Mouse (Mus musculus) forebrain, embryonic 14.5 days (tissue): Measurements from ENCODE around the gene Rnasel. TPM values are rescaled to one million over a fixed set of nuclear protein-coding genes. Genes with fewer than 3 reads are reported as not detected.
A peak's percentile ranks its signal among the peaks of the same experiment; 100 is the strongest.

Experiments
- ATAC-seq: fragments of 200-750 bp; cut with Nextera tagmentation; 2 replicates; pipeline ENCODE4 v1.8.0; 2017; ENCODE audit warnings: mild to moderate bottlenecking, moderate library complexity
- DNase-seq: peaks from one replicate; pipeline ENCODE4 v3.0.0-alpha.2; 2015; ENCODE audit warnings: low spot score
- H3K27ac ChIP-seq: fragments of 300-500 bp; sonication (generic); 2 replicates; pipeline ENCODE4 v1.5.1; 2014; ENCODE audit warnings: low read depth, mild to moderate bottlenecking, control low read depth, low read length, moderate library complexity
- H3K27me3 ChIP-seq: fragments of 300-500 bp; sonication (generic); replicated peaks from 2 replicates; pipeline ENCODE4 v1.6.1; 2014; ENCODE audit warnings: low read length, control low read depth, mixed read lengths; ENCODE audit not compliant: control insufficient read depth, insufficient read depth
- H3K36me3 ChIP-seq: fragments of 300-500 bp; sonication (generic); 2 replicates; pipeline ENCODE4 v1.6.1; 2014; ENCODE audit warnings: low read length, control low read depth; ENCODE audit not compliant: control insufficient read depth, insufficient read depth
- H3K4me1 ChIP-seq: fragments of 300-500 bp; sonication (generic); 2 replicates; pipeline ENCODE4 v1.6.1; 2014; ENCODE audit warnings: antibody characterized with exemption, low read length, control low read depth; ENCODE audit not compliant: control insufficient read depth, insufficient read depth
- H3K4me2 ChIP-seq: fragments of 300-500 bp; sonication (generic); 2 replicates; pipeline ENCODE4 v1.6.1; 2014; ENCODE audit warnings: mild to moderate bottlenecking, control low read depth, low read length
- H3K4me3 ChIP-seq: fragments of 300-500 bp; sonication (generic); 2 replicates; pipeline ENCODE4 v1.5.1; 2014; ENCODE audit warnings: low read depth, low read length, control low read depth
- H3K9ac ChIP-seq: fragments of 300-500 bp; sonication (generic); 2 replicates; pipeline ENCODE4 v1.6.1; 2014; ENCODE audit warnings: mild to moderate bottlenecking, low read length, control low read depth, moderate library complexity
- H3K9me3 ChIP-seq: fragments of 300-500 bp; sonication (generic); replicated peaks from 2 replicates; pipeline ENCODE4 v1.6.1; 2016; ENCODE audit warnings: low read length, control low read depth, mixed read lengths; ENCODE audit not compliant: control insufficient read depth
- WGBS: fragments of 180-500 bp; shearing (Covaris S2); extraction: QIAGEN DNeasy Blood & Tissue Kit; methylation state at CpG from one replicate; pipeline ENCODE4 v1.1.7; 2014; 5-methylcytosine and 5-hydroxymethylcytosine counted together
- polyA plus RNA-seq: library from polyadenylated mRNA; unstranded; fragments of >200 nt; fragmentation: Nextera tagmentation; extraction: Ambion mirVana; gene quantifications from 2 replicates; pipeline ENCODE4 v1.2.1, GENCODE M21; 2014

The Rnasel gene
- polyA plus RNA-seq, 1 experiment from 2014 or later, result 29.9 TPM

GRCm38 (mm10) chr1:153708626-153709025 is 40.6 kb upstream of the Rnasel start:
- H3K4me3 ChIP-seq, result no peak overlapping the region
- H3K27ac ChIP-seq, result no peak overlapping the region
- H3K9ac ChIP-seq, result no peak overlapping the region
- DNase-seq (no peak), ATAC-seq (no peak)
- no peaks in the 10 kb centered on the region for H3K27me3 ChIP-seq
- H3K4me1 ChIP-seq, result peaks cover 7% of the 10 kb centered on the region
- H3K36me3 ChIP-seq, result no peaks in the 10 kb centered on the region
- H3K4me2 ChIP-seq, result no peak overlapping the region
- H3K9me3 ChIP-seq, result no peaks in the 10 kb centered on the region
- 84% methylated on average over 5 of the region's 5 CpGs for WGBS

GRCm38 (mm10) chr1:153709451-153709850 is 39.8 kb upstream of the Rnasel start:
- H3K36me3 ChIP-seq, result no peaks in the 10 kb centered on the region
- DNase-seq (no peak), ATAC-seq (no peak)
- WGBS, result 80% methylated on average over 5 of the region's 5 CpGs
- H3K4me2 ChIP-seq, result no peak overlapping the region
- H3K9ac ChIP-seq, result no peak overlapping the region
- H3K27me3 ChIP-seq, result no peaks in the 10 kb centered on the region
- no peak overlapping the region for H3K27ac ChIP-seq
- H3K4me3 ChIP-seq, result no peak overlapping the region
- H3K9me3 ChIP-seq, result no peaks in the 10 kb centered on the region
- no peaks in the 10 kb centered on the region; the same call in 1 of the 2 replicates for H3K4me1 ChIP-seq

GRCm38 (mm10) chr1:153711544-153712262 is 37.5 kb upstream of the Rnasel start:
- H3K27me3 ChIP-seq, result no peaks in the 10 kb centered on the region
- DNase-seq (no peak), ATAC-seq (no peak)
- whole genome bisulfite sequencing, result 91% methylated on average over 3 of the region's 3 CpGs
- H3K4me3 ChIP-seq, result no peak overlapping the region
- H3K4me1 ChIP-seq, result no peaks in the 10 kb centered on the region
- no peaks in the 10 kb centered on the region for H3K9me3 ChIP-seq
- no peaks in the 10 kb centered on the region for H3K36me3 ChIP-seq
- H3K9ac ChIP-seq, result no peak overlapping the region
- no peak overlapping the region for H3K27ac ChIP-seq
- H3K4me2 ChIP-seq, result no peak overlapping the region

- Histone ChIP-seq H3K36me3 (no peaks in the 10 kb centered on the region), H3K27me3 (no peaks in the 10 kb centered on the region), H3K4me1 (no peaks in the 10 kb centered on the region), H3K4me2 (no peak overlapping the region), H3K4me3 (no peak overlapping the region), H3K9me3 (no peaks in the 10 kb centered on the region), H3K9ac (no peak overlapping the region), H3K27ac (no peak overlapping the region)
- 91% methylated on average over 2 of the region's 2 CpGs for WGBS
- DNase-seq, result no peak
- no peak for ATAC-seq
These were observed 36.6 kb upstream of the Rnasel start for GRCm38 (mm10) chr1:153712633-153713032.

- Histone ChIP-seq H3K27ac (no peak overlapping the region), H3K36me3 (no peaks in the 10 kb centered on the region), H3K9ac (no peak overlapping the region), H3K4me3 (no peak overlapping the region), H3K4me2 (no peak overlapping the region), H3K27me3 (no peaks in the 10 kb centered on the region), H3K9me3 (no peaks in the 10 kb centered on the region), H3K4me1 (no peaks in the 10 kb centered on the region)
- ATAC-seq (no peak), DNase-seq (no peak)
- WGBS, result 88% methylated on average over 1 of the region's 1 CpGs
These were observed 31.2 kb upstream of the Rnasel start for GRCm38 (mm10) chr1:153717990-153718389.

- no peak for DNase-seq
- H3K4me3 ChIP-seq, result no peak overlapping the region
- ATAC-seq, result no peak
- H3K27me3 ChIP-seq, result no peaks in the 10 kb centered on the region
- no peaks in the 10 kb centered on the region for H3K9me3 ChIP-seq
- H3K4me1 ChIP-seq, result no peaks in the 10 kb centered on the region
- no peak overlapping the region for H3K27ac ChIP-seq
- 72% methylated on average over 7 of the region's 7 CpGs for WGBS
- H3K36me3 ChIP-seq, result no peaks in the 10 kb centered on the region
- H3K4me2 ChIP-seq, result no peak overlapping the region
- no peak overlapping the region for H3K9ac ChIP-seq
These were observed 28.3 kb upstream of the Rnasel start for GRCm38 (mm10) chr1:153720935-153721334.

- H3K9me3 ChIP-seq, result no peaks in the 10 kb centered on the region
- no peaks in the 10 kb centered on the region for H3K36me3 ChIP-seq
- H3K4me1 ChIP-seq, result no peaks in the 10 kb centered on the region
- no peak overlapping the region for H3K4me3 ChIP-seq
- H3K27me3 ChIP-seq, result no peaks in the 10 kb centered on the region
- no peak for DNase-seq
- H3K4me2 ChIP-seq, result no peak overlapping the region
- no peak overlapping the region for H3K9ac ChIP-seq
- WGBS, result 87% methylated on average over 9 of the region's 9 CpGs
- ATAC-seq, result no peak
- no peak overlapping the region for H3K27ac ChIP-seq
These were observed 27.5 kb upstream of the Rnasel start for GRCm38 (mm10) chr1:153721565-153722310.

GRCm38 (mm10) chr1:153723426-153723825 is 25.8 kb upstream of the Rnasel start:
- Histone ChIP-seq H3K4me2 (no peak overlapping the region), H3K27me3 (no peaks in the 10 kb centered on the region), H3K27ac (no peak overlapping the region), H3K4me1 (no peaks in the 10 kb centered on the region), H3K36me3 (no peaks in the 10 kb centered on the region), H3K9ac (no peak overlapping the region), H3K9me3 (no peaks in the 10 kb centered on the region), H3K4me3 (no peak overlapping the region)
- no peak for DNase-seq
- 85% methylated on average over 9 of the region's 9 CpGs for WGBS
- ATAC-seq, result no peak

GRCm38 (mm10) chr1:153726636-153727035 is 22.6 kb upstream of the Rnasel start:
- Histone ChIP-seq H3K36me3 (no peaks in the 10 kb centered on the region), H3K4me3 (no peak overlapping the region), H3K9ac (no peak overlapping the region), H3K9me3 (no peaks in the 10 kb centered on the region), H3K27ac (no peak overlapping the region), H3K4me2 (no peak overlapping the region), H3K4me1 (no peaks in the 10 kb centered on the region), H3K27me3 (no peaks in the 10 kb centered on the region)
- ATAC-seq (peak; percentile 61; the same call in 1 of the 2 replicates), DNase-seq (peak; percentile 69)
- 60% methylated on average over 16 of the region's 16 CpGs for WGBS
